Mouse (Mus musculus) ovary, postnatal 14 days (tissue): ENCODE data around the gene Tekt1.

Experiments
- DNase-seq: peaks from one replicate; pipeline ENCODE4 v3.0.0; 2022; ENCODE audit warnings: low spot score

Tekt1 gene

GRCm38 (mm10) chr11:72342549-72343237, 19.5 kb downstream of the Tekt1 start:
- DNase-seq, result peak; percentile 37

- no peak for DNase-seq
Measured at GRCm38 (mm10) chr11:72339716-72340115, 22.5 kb downstream of the Tekt1 start.

- no peak for DNase-seq
Measured at GRCm38 (mm10) chr11:72338437-72338871, 23.8 kb downstream of the Tekt1 start.

GRCm38 (mm10) chr11:72336726-72337125, 25.5 kb downstream of the Tekt1 start:
- DNase-seq, result no peak

- DNase-seq, result no peak
Measured at GRCm38 (mm10) chr11:72334653-72335052, 27.6 kb downstream of the Tekt1 start.

GRCm38 (mm10) chr11:72332951-72333667, 29.1 kb downstream of the Tekt1 start:
- no peak for DNase-seq

GRCm38 (mm10) chr11:72325701-72326100, 36.5 kb downstream of the Tekt1 start:
- DNase-seq, result no peak

- DNase-seq, result no peak
Measured at GRCm38 (mm10) chr11:72324431-72324830, 37.8 kb downstream of the Tekt1 start.

GRCm38 (mm10) chr11:72318026-72318425, 44.2 kb downstream of the Tekt1 start:
- no peak for DNase-seq

- DNase-seq, result no peak
Measured at GRCm38 (mm10) chr11:72314151-72314895, 47.9 kb downstream of the Tekt1 start, which contains the start of gene Fbxo39. TSS of gene Fbxo39 (plus strand) at chr11:72314444.

GRCm38 (mm10) chr11:72311355-72312001, 50.8 kb downstream of the Tekt1 start:
- no peak for DNase-seq

- no peak for DNase-seq
Measured at GRCm38 (mm10) chr11:72310491-72310890, 51.8 kb downstream of the Tekt1 start.

- DNase-seq, result no peak
Measured at GRCm38 (mm10) chr11:72308982-72309381, 53.3 kb downstream of the Tekt1 start.

- no peak for DNase-seq
Measured at GRCm38 (mm10) chr11:72307461-72307860, 54.8 kb downstream of the Tekt1 start.

GRCm38 (mm10) chr11:72302230-72302629, 60.0 kb downstream of the Tekt1 start:
- no peak for DNase-seq

GRCm38 (mm10) chr11:72301334-72301733, 60.9 kb downstream of the Tekt1 start, which contains the start of gene Xaf1:
TSS of gene Xaf1 (plus strand) at chr11:72301629.
- DNase-seq, result peak; percentile 43
